Mouse (Mus musculus) liver, postnatal 0 days (tissue): ENCODE data around the gene 4930535I16Rik.

Source experiments
- CTCF ChIP-seq: sonication (generic); IDR thresholded peaks from 2 replicates; pipeline ENCODE4 v1.5.1; 2016; ENCODE audit warnings: antibody characterized with exemption, low read depth
- EP300 ChIP-seq: IDR thresholded peaks from 2 replicates; pipeline ENCODE4 v1.6.1; 2016; ENCODE audit warnings: antibody characterized with exemption, low read depth, mild to moderate bottlenecking

GRCm38 (mm10) chr4:123929994-123930393, 12.2 kb upstream of the 4930535I16Rik start:
- TF ChIP-seq CTCF (no peak), EP300 (no peak)
